Mouse (Mus musculus): Measurements from ENCODE around the gene Ptcd2.

DNA sequence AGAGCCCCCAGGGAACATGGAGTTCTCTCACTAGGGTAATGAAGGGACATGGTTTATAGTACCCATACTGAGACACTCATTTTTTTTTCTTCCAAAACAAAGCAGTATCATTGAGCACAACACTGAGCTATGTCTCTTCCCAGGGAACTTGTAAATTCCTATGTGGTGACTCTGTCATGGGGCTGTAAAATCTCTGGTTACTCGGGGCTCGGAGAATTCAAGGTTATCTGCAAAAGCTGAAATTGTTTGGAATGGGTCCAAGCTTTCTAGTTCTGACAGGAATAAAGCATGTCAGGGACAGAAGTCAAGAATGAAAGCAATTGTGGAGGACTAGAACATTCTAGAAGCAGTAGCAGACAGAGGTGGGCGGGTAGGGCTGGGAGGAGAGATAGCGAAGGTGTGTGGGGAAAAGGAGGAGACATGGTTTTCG is 36.6 kb downstream of the Ptcd2 start:
- TF ChIP-seq CTCF (IDR thresholded peaks at IDR 0.05; ENCODE audit: control insufficient read depth, insufficient read depth, insufficient read length) (no peak), USF1 (IDR thresholded peaks at IDR 0.05; ENCODE audit: low read depth) (no peak), MAX (IDR thresholded peaks at IDR 0.05) (no peak), MYOG (IDR thresholded peaks at IDR 0.05; ENCODE audit: control insufficient read depth, extremely low read depth, insufficient read length) (no peak), CEBPB (IDR thresholded peaks at IDR 0.05; ENCODE audit: low read depth) (no peak), FOSL1 (IDR thresholded peaks at IDR 0.05; ENCODE audit: insufficient read depth, low read length, poor library complexity, severe bottlenecking) (peak; percentile 62)
